Mouse (Mus musculus): ENCODE measurements around the gene Rapgef3. TPM values are rescaled to one million over a fixed set of nuclear protein-coding genes. Genes with fewer than 3 reads are reported as not detected.

The Rapgef3 gene
- total and polyA plus RNA-seq, 3 experiments: 2.5 to 3.4 (median 3.2) TPM

DNA sequence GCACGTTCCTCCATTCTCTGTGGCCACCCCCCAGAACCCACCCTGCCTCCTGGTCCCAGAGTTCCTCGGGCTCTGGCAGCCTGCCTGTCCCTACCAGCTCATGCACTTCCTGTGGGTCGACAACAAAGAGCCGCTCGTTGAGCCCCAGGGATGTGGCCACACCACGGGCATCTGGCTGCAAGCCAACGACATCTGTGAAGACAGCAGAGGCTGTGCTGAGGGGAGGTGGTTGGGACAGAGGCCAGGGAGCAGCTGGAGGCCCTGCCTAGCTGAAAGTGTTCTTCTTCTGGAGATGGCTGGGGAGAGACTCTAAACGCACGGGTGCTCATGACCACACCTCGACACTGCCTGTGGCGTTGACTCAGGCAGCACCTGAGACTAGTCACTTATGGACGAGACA lies 17.1 kb downstream of the Rapgef3 start:
- peaks cover 32 to 55% of the 10 kb centered on the region in 2 experiments for H3K4me1 ChIP-seq (ENCODE audit: control insufficient read depth in 1 of 2, insufficient read depth in 2 of 2)
- 0 out of 2 replicates have a peak overlapping the region, but pooled peaks have one; percentile 14 for H3K27ac ChIP-seq (ENCODE audit: insufficient read depth, low read depth)
- peak overlapping the region; percentile 8; the same call in 1 of the 2 replicates for H3K4me2 ChIP-seq (ENCODE audit: insufficient read depth, low read depth, poor library complexity, severe bottlenecking)
- H3K4me3 ChIP-seq (replicated peaks in 1 of 3; ENCODE audit: low read depth in 2 of 3, low read length in 2 of 3, poor library complexity in 1 of 3): no peak overlapping the region
- H3K9ac ChIP-seq (ENCODE audit: insufficient read depth, low read depth): no peak overlapping the region
- peaks cover 3 to 27% of the 10 kb centered on the region in 2 experiments for H3K36me3 ChIP-seq (replicated peaks in 1 of 2; ENCODE audit: control insufficient read depth in 1 of 2, insufficient read depth in 1 of 2, low read length in 1 of 2)
- H3K79me2 ChIP-seq (replicated peaks; ENCODE audit: control insufficient read depth, extremely low read depth, insufficient read depth, poor library complexity, severe bottlenecking): no peaks in the 10 kb centered on the region
- H3K9me3 ChIP-seq (replicated peaks; ENCODE audit: low read length): no peaks in the 10 kb centered on the region
- TF ChIP-seq MAZ (IDR thresholded peaks at IDR 0.05; ENCODE audit: low read depth, low read length): no peak
- no peak for TF ChIP-seq USF2 (conservative IDR thresholded peaks at IDR 0.05; ENCODE audit: low read depth, low read length)
- no peak for TF ChIP-seq MYC (IDR thresholded peaks at IDR 0.05; ENCODE audit: low read depth, low read length)
- TF ChIP-seq SIN3A (IDR thresholded peaks at IDR 0.05; ENCODE audit: low read length): no peak
- no peak for TF ChIP-seq NRF1 (IDR thresholded peaks at IDR 0.05; ENCODE audit: low read depth, low read length)
- no peak for TF ChIP-seq TBP (conservative IDR thresholded peaks at IDR 0.05; ENCODE audit: low read depth, low read length)
- TF ChIP-seq ZC3H11A (IDR thresholded peaks at IDR 0.05; ENCODE audit: low read depth, low read length): no peak
- no peak for TF ChIP-seq NELFE (IDR thresholded peaks at IDR 0.05; ENCODE audit: low read depth, low read length)
- TF ChIP-seq MAFK (IDR thresholded peaks at IDR 0.05; ENCODE audit: insufficient replicate concordance, low read length): no peak
- no peak for TF ChIP-seq RCOR1 (conservative IDR thresholded peaks at IDR 0.05; ENCODE audit: low read depth, low read length)
- TF ChIP-seq TCF12 (IDR thresholded peaks at IDR 0.05; ENCODE audit: low read depth, low read length): peak; percentile 61; the same call in 1 of the 2 replicates
- TF ChIP-seq EP300 (IDR thresholded peaks at IDR 0.05; ENCODE audit: low read length): no peak
- TF ChIP-seq CHD1 (IDR thresholded peaks at IDR 0.05; ENCODE audit: low read depth, low read length): no peak
- TF ChIP-seq BHLHE40 (IDR thresholded peaks at IDR 0.05; ENCODE audit: low read depth, low read length): peak; percentile 96
- TF ChIP-seq JUND (conservative IDR thresholded peaks at IDR 0.05; ENCODE audit: low read depth, low read length): no peak
- TF ChIP-seq USF1 (IDR thresholded peaks at IDR 0.05; ENCODE audit: low read depth, low read length): no peak
- TF ChIP-seq CTCF (conservative IDR thresholded peaks at IDR 0.05 in 1 of 2, IDR thresholded peaks at IDR 0.05 in 1 of 2; ENCODE audit: low read depth in 2 of 2, low read length in 2 of 2): no peak
- no peak for TF ChIP-seq ZMIZ1 (IDR thresholded peaks at IDR 0.05; ENCODE audit: low read depth, low read length)
- no peak for TF ChIP-seq PAX5 (IDR thresholded peaks at IDR 0.05; ENCODE audit: low read length)
- no peak for TF ChIP-seq POLR2AphosphoS2 (IDR thresholded peaks at IDR 0.05; ENCODE audit: low read depth, low read length)
- TF ChIP-seq JUN (IDR thresholded peaks at IDR 0.05; ENCODE audit: insufficient read depth, low read depth, low read length): no peak
- no peak for TF ChIP-seq CHD2 (IDR thresholded peaks at IDR 0.05; ENCODE audit: low read length)
- 0 out of 2 replicates have a peak, but pooled peaks have one; percentile 4 for TF ChIP-seq SMC3 (IDR thresholded peaks at IDR 0.05; ENCODE audit: low read depth, low read length)
- no peak for TF ChIP-seq ZKSCAN1 (IDR thresholded peaks at IDR 0.05; ENCODE audit: borderline replicate concordance, low read depth, low read length)
- TF ChIP-seq ETS1 (conservative IDR thresholded peaks at IDR 0.05; ENCODE audit: low read depth, low read length): peak; percentile 82
- TF ChIP-seq MEF2A (IDR thresholded peaks at IDR 0.05; ENCODE audit: borderline replicate concordance, low read depth, low read length): no peak
- peak; percentile 64 for DNase-seq (ENCODE audit: extremely low read depth)
- dilution Hi-C loops (cut with MboI; ENCODE audit: extremely low pct_ligation_motif_present, extremely low pct_unique_long_range_greater_than_20kb, low sequenced_read_pairs): no loop called here
- in situ Hi-C loops (cut with MboI; ENCODE audit: low pct_ligation_motif_present, low pct_unique_long_range_greater_than_20kb, low sequenced_read_pairs): loop anchor here (5.0 kb wide), 1 partner anchor 33 kb away; no protein-coding TSS in a partner anchor
- no peaks in the 10 kb centered on the region for H3K27me3 ChIP-seq (replicated peaks)
